Mouse (Mus musculus) hindbrain, embryonic 14.5 days (tissue): Measurements from ENCODE around the gene Eif4e3. TPM values are rescaled to one million over a fixed set of nuclear protein-coding genes. Genes with fewer than 3 reads are reported as not detected.

Experiments
- polyA plus RNA-seq: library from polyadenylated mRNA; unstranded; fragments of >200 nt; fragmentation: Nextera tagmentation; extraction: Ambion mirVana; gene quantifications from 2 replicates; pipeline ENCODE4 v1.2.1, GENCODE M21; 2014

The Eif4e3 gene
- polyA plus RNA-seq, 1 experiment from 2014 or later = 6.0 TPM

Other genes with a start within 250 kb of the Eif4e3 start
- gene Foxp1, start 144.1 kb downstream of the Eif4e3 start, polyA plus RNA-seq = 68.3 and 70.5 TPM in 2 replicates
- 2.4 and 2.6 TPM in 2 replicates for gene Gm20696, start within 50 bp of the Eif4e3 start, polyA plus RNA-seq
- 23.0 and 27.9 TPM in 2 replicates for gene Gpr27, start 25.9 kb upstream of the Eif4e3 start, polyA plus RNA-seq
- gene Prok2, start 59.6 kb upstream of the Eif4e3 start, polyA plus RNA-seq = 0.18 TPM in 1 of 2 replicates, not detected in the other